Mouse (Mus musculus): ENCODE data around the gene L3mbtl1. TPM values are rescaled to one million over a fixed set of nuclear protein-coding genes. Genes with fewer than 3 reads are reported as not detected.

The L3mbtl1 gene
- polyA plus RNA-seq, 2 experiments = 0.29 to 0.78 TPM

GRCm38 (mm10) chr2:162973206-162973605, 29.9 kb downstream of the L3mbtl1 start:
- ATAC-seq (ENCODE audit: low FRiP score, low read depth) = no peak
- no peaks in the 10 kb centered on the region for H3K4me1 ChIP-seq (ENCODE audit: control insufficient read depth, insufficient read depth, low read length)
- H3K27me3 ChIP-seq (ENCODE audit: control insufficient read depth, insufficient read depth, low read length) = no peaks in the 10 kb centered on the region
- no peak overlapping the region for H3K9ac ChIP-seq (ENCODE audit: low read depth, low read length, severe bottlenecking)
- WGBS = 81% methylated on average over 5 of the region's 5 CpGs
- TF ChIP-seq POLR2A (IDR thresholded peaks at IDR 0.05; ENCODE audit: borderline replicate concordance, extremely low read depth, insufficient read depth, insufficient read length) = no peak
- no peaks in the 10 kb centered on the region for H3K36me3 ChIP-seq (ENCODE audit: control insufficient read depth, insufficient read depth, low read length)
- H3K4me3 ChIP-seq (replicated peaks; ENCODE audit: low read length) = no peak overlapping the region
- no peak for DNase-seq (ENCODE audit: low spot score)
- H3K27ac ChIP-seq (replicated peaks; ENCODE audit: low read depth, low read length) = no peak overlapping the region
- no peak overlapping the region for H3K4me2 ChIP-seq (replicated peaks; ENCODE audit: low read depth, low read length, severe bottlenecking)
- H3K9me3 ChIP-seq (ENCODE audit: control insufficient read depth, low read length) = no peaks in the 10 kb centered on the region

GRCm38 (mm10) chr2:162973637-162974036, 30.4 kb downstream of the L3mbtl1 start:
- Histone ChIP-seq H3K4me2 (replicated peaks; ENCODE audit: low read depth, low read length, severe bottlenecking) (no peak overlapping the region), H3K4me1 (ENCODE audit: control insufficient read depth, insufficient read depth, low read length) (no peaks in the 10 kb centered on the region)
- ATAC-seq (ENCODE audit: low FRiP score, low read depth) = peak; percentile 60; the same call in 1 of the 2 replicates

GRCm38 (mm10) chr2:162975157-162975775, 32.0 kb downstream of the L3mbtl1 start:
- H3K4me3 ChIP-seq (replicated peaks; ENCODE audit: low read length) = no peak overlapping the region
- no peak overlapping the region for H3K9ac ChIP-seq (ENCODE audit: low read depth, low read length, severe bottlenecking)
- no peak overlapping the region for H3K4me2 ChIP-seq (replicated peaks; ENCODE audit: low read depth, low read length, severe bottlenecking)
- no peaks in the 10 kb centered on the region for H3K36me3 ChIP-seq (ENCODE audit: control insufficient read depth, insufficient read depth, low read length)
- H3K27ac ChIP-seq (replicated peaks; ENCODE audit: low read depth, low read length) = no peak overlapping the region
- H3K9me3 ChIP-seq (ENCODE audit: control insufficient read depth, low read length) = no peaks in the 10 kb centered on the region
- 75% methylated on average over 11 of the region's 11 CpGs for WGBS
- H3K4me1 ChIP-seq (ENCODE audit: control insufficient read depth, insufficient read depth, low read length) = no peaks in the 10 kb centered on the region
- no peaks in the 10 kb centered on the region for H3K27me3 ChIP-seq (ENCODE audit: control insufficient read depth, insufficient read depth, low read length)
- no peak for TF ChIP-seq POLR2A (IDR thresholded peaks at IDR 0.05; ENCODE audit: borderline replicate concordance, extremely low read depth, insufficient read depth, insufficient read length)
- DNase-seq (ENCODE audit: low spot score) = peak; percentile 23
- no peak for ATAC-seq (ENCODE audit: low FRiP score, low read depth)

More at GRCm38 (mm10) chr2:162973637-162974036, 30.4 kb downstream of the L3mbtl1 start:
- TF ChIP-seq POLR2A (IDR thresholded peaks at IDR 0.05; ENCODE audit: borderline replicate concordance, extremely low read depth, insufficient read depth, insufficient read length) = no peak
- no peak overlapping the region for H3K9ac ChIP-seq (ENCODE audit: low read depth, low read length, severe bottlenecking)
- no peak overlapping the region for H3K27ac ChIP-seq (replicated peaks; ENCODE audit: low read depth, low read length)
- no peak for DNase-seq (ENCODE audit: low spot score)
- 37% methylated on average over 11 of the region's 11 CpGs for WGBS
- no peaks in the 10 kb centered on the region for H3K27me3 ChIP-seq (ENCODE audit: control insufficient read depth, insufficient read depth, low read length)
- no peak overlapping the region for H3K4me3 ChIP-seq (replicated peaks; ENCODE audit: low read length)
- H3K36me3 ChIP-seq (ENCODE audit: control insufficient read depth, insufficient read depth, low read length) = no peaks in the 10 kb centered on the region
- no peaks in the 10 kb centered on the region for H3K9me3 ChIP-seq (ENCODE audit: control insufficient read depth, low read length)

GRCm38 (mm10) chr2:162976001-162976400, 32.7 kb downstream of the L3mbtl1 start:
- Histone ChIP-seq H3K4me3 (replicated peaks; ENCODE audit: low read length) (no peak overlapping the region), H3K27ac (replicated peaks; ENCODE audit: low read depth, low read length) (no peak overlapping the region), H3K9ac (ENCODE audit: low read depth, low read length, severe bottlenecking) (no peak overlapping the region), H3K36me3 (ENCODE audit: control insufficient read depth, insufficient read depth, low read length) (no peaks in the 10 kb centered on the region), H3K9me3 (ENCODE audit: control insufficient read depth, low read length) (no peaks in the 10 kb centered on the region), H3K4me1 (ENCODE audit: control insufficient read depth, insufficient read depth, low read length) (no peaks in the 10 kb centered on the region), H3K27me3 (ENCODE audit: control insufficient read depth, insufficient read depth, low read length) (no peaks in the 10 kb centered on the region), H3K4me2 (replicated peaks; ENCODE audit: low read depth, low read length, severe bottlenecking) (no peak overlapping the region)
- DNase-seq (ENCODE audit: low spot score) (no peak), ATAC-seq (ENCODE audit: low FRiP score, low read depth) (no peak)
- TF ChIP-seq POLR2A (IDR thresholded peaks at IDR 0.05; ENCODE audit: borderline replicate concordance, extremely low read depth, insufficient read depth, insufficient read length) = no peak
- WGBS = 70% methylated on average over 4 of the region's 4 CpGs

- H3K36me3 ChIP-seq (ENCODE audit: control insufficient read depth, insufficient read depth, low read length) = no peaks in the 10 kb centered on the region
- TF ChIP-seq POLR2A (IDR thresholded peaks at IDR 0.05; ENCODE audit: borderline replicate concordance, extremely low read depth, insufficient read depth, insufficient read length) = no peak
Measured at GRCm38 (mm10) chr2:162984381-162984780, 41.1 kb downstream of the L3mbtl1 start.

More at GRCm38 (mm10) chr2:162984381-162984780, 41.1 kb downstream of the L3mbtl1 start:
- Histone ChIP-seq H3K4me1 (ENCODE audit: control insufficient read depth, insufficient read depth, low read length) (no peaks in the 10 kb centered on the region), H3K9me3 (ENCODE audit: control insufficient read depth, low read length) (no peaks in the 10 kb centered on the region), H3K27me3 (ENCODE audit: control insufficient read depth, insufficient read depth, low read length) (no peaks in the 10 kb centered on the region), H3K9ac (ENCODE audit: low read depth, low read length, severe bottlenecking) (no peak overlapping the region), H3K4me3 (replicated peaks; ENCODE audit: low read length) (no peak overlapping the region), H3K4me2 (replicated peaks; ENCODE audit: low read depth, low read length, severe bottlenecking) (no peak overlapping the region), H3K27ac (replicated peaks; ENCODE audit: low read depth, low read length) (no peak overlapping the region)
- 87% methylated on average over 6 of the region's 6 CpGs for WGBS
- DNase-seq (ENCODE audit: low spot score) (no peak), ATAC-seq (ENCODE audit: low FRiP score, low read depth) (no peak)
